Mouse (Mus musculus) brain, embryonic 14.5 days (tissue): Measurements from ENCODE around the gene Trpm3. TPM values are rescaled to one million over a fixed set of nuclear protein-coding genes. Genes with fewer than 3 reads are reported as not detected.

Experiments used
- DNase-seq: peaks from one replicate; pipeline ENCODE4 v3.0.0-alpha.2; 2011; ENCODE audit warnings: low read depth
- CTCF ChIP-seq: fragments of 200-500 bp; IDR thresholded peaks from 2 replicates; pipeline ENCODE4 v1.5.1; 2012; ENCODE audit warnings: inconsistent platforms, mild to moderate bottlenecking, moderate library complexity, borderline replicate concordance; ENCODE audit not compliant: insufficient read depth, insufficient read length; ENCODE audit errors: extremely low read depth
- POLR2A ChIP-seq: fragments of 200-500 bp; IDR thresholded peaks from 2 replicates; pipeline ENCODE4 v1.6.1; 2012; ENCODE audit warnings: mild to moderate bottlenecking, inconsistent platforms, borderline replicate concordance; ENCODE audit not compliant: poor library complexity, insufficient read depth, insufficient read length, severe bottlenecking; ENCODE audit errors: extremely low read depth
- polyA plus RNA-seq: library from polyadenylated mRNA; depleted of rRNA; stranded (reverse); fragments of >200 nt; gene quantifications from 2 replicates; pipeline ENCODE4 v1.2.3, GENCODE M21; 2012

Trpm3 gene
- polyA plus RNA-seq, 1 experiment = 27.7 TPM

GRCm38 (mm10) chr19:22938848-22939724 is 800.2 kb downstream of the Trpm3 start:
- DNase-seq = peak; percentile 66
- TF ChIP-seq CTCF = no peak
- TF ChIP-seq POLR2A = no peak

GRCm38 (mm10) chr19:22939836-22940235 is 801.0 kb downstream of the Trpm3 start:
- no peak for DNase-seq
- no peak for TF ChIP-seq POLR2A
- TF ChIP-seq CTCF = no peak

- peak; percentile 91 for DNase-seq
- peak; percentile 45; the same call in 1 of the 2 replicates for TF ChIP-seq CTCF
- TF ChIP-seq POLR2A = no peak
Observed at GRCm38 (mm10) chr19:22940487-22940886, 801.6 kb downstream of the Trpm3 start.

GRCm38 (mm10) chr19:22940956-22941355 is 802.1 kb downstream of the Trpm3 start:
- TF ChIP-seq CTCF (no peak), POLR2A (no peak)
- DNase-seq = no peak

GRCm38 (mm10) chr19:22952480-22952879 is 813.6 kb downstream of the Trpm3 start:
- TF ChIP-seq CTCF (no peak), POLR2A (no peak)
- DNase-seq = no peak

GRCm38 (mm10) chr19:22953191-22953590 is 814.3 kb downstream of the Trpm3 start:
- no peak for TF ChIP-seq POLR2A
- no peak for TF ChIP-seq CTCF
- DNase-seq = no peak

- DNase-seq = peak; percentile 41
- no peak for TF ChIP-seq POLR2A
- TF ChIP-seq CTCF = no peak
Observed at GRCm38 (mm10) chr19:22958414-22958813, 819.6 kb downstream of the Trpm3 start.

- DNase-seq = no peak
- TF ChIP-seq CTCF = no peak
- TF ChIP-seq POLR2A = no peak
Observed at GRCm38 (mm10) chr19:22960450-22961265, 821.8 kb downstream of the Trpm3 start.

GRCm38 (mm10) chr19:22962001-22962708 is 823.3 kb downstream of the Trpm3 start:
- TF ChIP-seq POLR2A (no peak), CTCF (no peak)
- no peak for DNase-seq

- TF ChIP-seq CTCF = no peak
- TF ChIP-seq POLR2A = no peak
- DNase-seq = no peak
Observed at GRCm38 (mm10) chr19:22962731-22963130, 823.9 kb downstream of the Trpm3 start.

GRCm38 (mm10) chr19:22963726-22964398 is 825.0 kb downstream of the Trpm3 start:
- TF ChIP-seq POLR2A = no peak
- TF ChIP-seq CTCF = no peak
- DNase-seq = no peak

GRCm38 (mm10) chr19:22965470-22965869 is 826.6 kb downstream of the Trpm3 start:
- no peak for DNase-seq
- TF ChIP-seq CTCF (no peak), POLR2A (no peak)
